Mouse (Mus musculus) hindbrain, embryonic 15.5 days (tissue): Measurements from ENCODE around the gene Foxc1. TPM values are rescaled to one million over a fixed set of nuclear protein-coding genes. Genes with fewer than 3 reads are reported as not detected.

Experiments used
- ATAC-seq: fragments of 200-750 bp; cut with Nextera tagmentation; 2 replicates; pipeline ENCODE4 v1.8.0; 2017; ENCODE audit warnings: low read depth, moderate number of reproducible peaks, moderate TSS enrichment; ENCODE audit not compliant: low FRiP score
- H3K27ac ChIP-seq: fragments of 300-500 bp; sonication (generic); replicated peaks from 2 replicates; pipeline ENCODE4 v1.5.1; 2015; ENCODE audit warnings: mild to moderate bottlenecking, inconsistent platforms
- H3K27me3 ChIP-seq: fragments of 300-500 bp; sonication (generic); 2 replicates; pipeline ENCODE4 v1.6.1; 2015; ENCODE audit warnings: control low read depth, inconsistent platforms
- H3K36me3 ChIP-seq: fragments of 300-500 bp; sonication (generic); 2 replicates; pipeline ENCODE4 v1.6.1; 2015; ENCODE audit warnings: control low read depth, inconsistent platforms
- H3K4me1 ChIP-seq: fragments of 300-500 bp; sonication (generic); replicated peaks from 2 replicates; pipeline ENCODE4 v1.6.1; 2015; ENCODE audit warnings: control low read depth, inconsistent platforms
- H3K4me2 ChIP-seq: fragments of 300-500 bp; sonication (generic); 2 replicates; pipeline ENCODE4 v1.6.1; 2015; ENCODE audit warnings: moderate library complexity, mild to moderate bottlenecking, inconsistent platforms
- H3K4me3 ChIP-seq: fragments of 300-500 bp; sonication (generic); 2 replicates; pipeline ENCODE4 v1.5.1; 2015; ENCODE audit warnings: mild to moderate bottlenecking, inconsistent platforms
- H3K9ac ChIP-seq: fragments of 300-500 bp; sonication (generic); 2 replicates; pipeline ENCODE4 v1.6.1; 2015; ENCODE audit warnings: inconsistent platforms
- H3K9me3 ChIP-seq: fragments of 300-500 bp; sonication (generic); 2 replicates; pipeline ENCODE4 v1.6.1; 2016; ENCODE audit warnings: control low read depth, inconsistent platforms
- WGBS: fragments of 180-500 bp; shearing (Covaris S2); methylation state at CpG from one replicate; pipeline ENCODE4 v1.1.7; 2015; 5-methylcytosine and 5-hydroxymethylcytosine counted together
- polyA plus RNA-seq: library from polyadenylated mRNA; unstranded; fragments of >200 nt; fragmentation: Nextera tagmentation; extraction: Ambion mirVana; gene quantifications from 2 replicates; pipeline ENCODE4 v1.2.1, GENCODE M21; 2015

The Foxc1 gene
- polyA plus RNA-seq = 1.4 and 2.0 TPM in 2 replicates

GRCm38 (mm10) chr13:31806428-31806832 is at the start of gene Foxc1:
Gene Foxc1 (plus strand): TSS chr13:31806633.
- Histone ChIP-seq H3K9me3 (no peaks in the 10 kb centered on the region), H3K36me3 (no peaks in the 10 kb centered on the region), H3K4me2 (peak within 1 kb of the TSS; percentile 69), H3K4me3 (peak within 1 kb of the TSS; percentile 40), H3K4me1 (peaks cover 42% of the 10 kb centered on the region), H3K27me3 (peaks cover 53% of the 10 kb centered on the region), H3K27ac (peak within 1 kb of the TSS; percentile 70), H3K9ac (peak within 1 kb of the TSS; percentile 26)
- WGBS = 0% methylated on average over 40 of the region's 40 CpGs
- peak; percentile 81 for ATAC-seq

- no peaks in the 10 kb centered on the region for H3K36me3 ChIP-seq
- no peak overlapping the region for H3K4me3 ChIP-seq
- WGBS = 49% methylated on average over 4 of the region's 4 CpGs
- H3K4me1 ChIP-seq = no peaks in the 10 kb centered on the region
- no peak overlapping the region for H3K9ac ChIP-seq
- ATAC-seq = peak; percentile 19; the same call in 1 of the 2 replicates
- no peaks in the 10 kb centered on the region for H3K9me3 ChIP-seq
- no peak overlapping the region for H3K27ac ChIP-seq
- H3K4me2 ChIP-seq = no peak overlapping the region
- H3K27me3 ChIP-seq = no peaks in the 10 kb centered on the region
These were observed 46.0 kb upstream of the Foxc1 start for GRCm38 (mm10) chr13:31760411-31760810.

DNA sequence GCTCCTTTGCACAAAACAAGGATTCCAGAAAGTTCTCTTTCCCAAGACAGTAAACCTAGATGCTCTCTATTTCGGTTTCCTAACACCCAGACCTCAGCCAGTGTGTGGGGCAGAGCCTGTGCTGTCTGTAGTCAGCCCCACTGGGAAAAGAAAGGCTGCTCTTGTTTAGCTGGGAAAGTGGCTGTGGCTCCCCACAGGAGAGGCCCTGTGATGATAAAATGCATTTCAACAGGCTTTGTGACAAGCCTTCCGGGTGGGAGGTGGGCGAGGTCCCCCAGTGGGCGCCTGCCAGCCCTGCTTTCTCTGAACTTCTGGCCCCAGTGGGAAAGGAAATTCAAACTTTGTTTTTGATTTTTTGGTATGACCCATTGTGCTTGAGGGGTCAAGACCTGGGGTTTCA is 45.4 kb upstream of the Foxc1 start:
- H3K9ac ChIP-seq = no peak overlapping the region
- H3K36me3 ChIP-seq = no peaks in the 10 kb centered on the region
- no peaks in the 10 kb centered on the region for H3K27me3 ChIP-seq
- H3K4me2 ChIP-seq = no peak overlapping the region
- no peak for ATAC-seq
- H3K4me3 ChIP-seq = no peak overlapping the region
- H3K9me3 ChIP-seq = no peaks in the 10 kb centered on the region
- WGBS = 66% methylated on average over 4 of the region's 4 CpGs
- no peak overlapping the region for H3K27ac ChIP-seq
- no peaks in the 10 kb centered on the region for H3K4me1 ChIP-seq

DNA sequence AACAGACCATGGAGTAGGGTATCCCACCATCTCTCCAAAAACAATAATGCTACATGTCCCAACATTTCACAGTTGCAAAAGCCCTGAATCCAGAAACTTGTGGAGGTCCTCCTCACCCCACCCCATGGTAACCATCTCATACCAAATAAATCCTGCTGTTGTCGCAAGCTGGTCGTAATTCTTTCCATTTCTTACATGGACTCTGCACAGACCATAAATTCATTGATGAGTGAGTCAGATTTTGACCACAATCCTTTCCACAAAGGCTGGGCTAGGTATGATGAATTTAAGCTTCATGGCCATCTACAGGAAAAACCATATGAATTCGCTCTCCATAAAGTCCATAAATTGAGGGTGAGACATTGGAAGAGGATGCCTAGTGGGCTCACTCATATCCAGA is 42.0 kb upstream of the Foxc1 start:
- Histone ChIP-seq H3K4me2 (no peak overlapping the region), H3K9ac (no peak overlapping the region), H3K27ac (no peak overlapping the region), H3K4me1 (no peaks in the 10 kb centered on the region), H3K27me3 (no peaks in the 10 kb centered on the region), H3K36me3 (no peaks in the 10 kb centered on the region), H3K9me3 (no peaks in the 10 kb centered on the region), H3K4me3 (no peak overlapping the region)
- WGBS = 94% methylated on average over 3 of the region's 3 CpGs
- no peak for ATAC-seq

- 84% methylated on average over 2 of the region's 2 CpGs for WGBS
- H3K27ac ChIP-seq = no peak overlapping the region
These were observed 40.9 kb upstream of the Foxc1 start for GRCm38 (mm10) chr13:31765564-31765963.

GRCm38 (mm10) chr13:31772882-31773281 is 33.6 kb upstream of the Foxc1 start:
- 82% methylated on average over 5 of the region's 5 CpGs for WGBS
- no peak for ATAC-seq
- Histone ChIP-seq H3K4me2 (no peak overlapping the region), H3K9ac (no peak overlapping the region), H3K4me3 (no peak overlapping the region), H3K27ac (no peak overlapping the region), H3K9me3 (no peaks in the 10 kb centered on the region), H3K4me1 (no peaks in the 10 kb centered on the region), H3K36me3 (no peaks in the 10 kb centered on the region), H3K27me3 (no peaks in the 10 kb centered on the region)

More at GRCm38 (mm10) chr13:31765564-31765963, 40.9 kb upstream of the Foxc1 start:
- no peaks in the 10 kb centered on the region for H3K36me3 ChIP-seq
- H3K4me2 ChIP-seq = no peak overlapping the region
- no peaks in the 10 kb centered on the region for H3K9me3 ChIP-seq
- no peak for ATAC-seq
- no peak overlapping the region for H3K9ac ChIP-seq
- no peaks in the 10 kb centered on the region for H3K27me3 ChIP-seq
- H3K4me1 ChIP-seq = no peaks in the 10 kb centered on the region
- H3K4me3 ChIP-seq = no peak overlapping the region

DNA sequence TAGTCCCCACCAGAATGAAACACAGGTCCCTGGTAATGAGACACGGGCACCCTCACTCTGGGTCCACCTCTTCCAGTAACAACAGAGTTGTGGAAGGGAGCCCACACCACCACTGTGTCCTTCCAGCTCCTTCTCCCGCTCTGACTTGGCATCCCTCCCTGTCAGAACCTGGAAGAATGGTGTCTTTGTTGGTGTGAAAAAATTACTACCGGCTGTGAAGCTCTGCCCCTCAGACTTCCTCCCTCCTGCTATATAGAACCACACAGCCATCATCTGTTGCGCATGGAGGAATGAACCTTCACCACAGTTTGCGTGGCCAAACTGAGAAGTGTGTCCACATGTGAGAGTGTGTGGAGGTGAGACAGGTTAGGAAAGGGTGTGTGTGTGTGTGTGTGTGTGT is 30.7 kb upstream of the Foxc1 start:
- no peak overlapping the region for H3K9ac ChIP-seq
- H3K27ac ChIP-seq = no peak overlapping the region
- ATAC-seq = no peak
- H3K27me3 ChIP-seq = no peaks in the 10 kb centered on the region
- WGBS = 64% methylated on average over 5 of the region's 5 CpGs
- H3K4me3 ChIP-seq = no peak overlapping the region
- no peak overlapping the region for H3K4me2 ChIP-seq
- H3K36me3 ChIP-seq = no peaks in the 10 kb centered on the region
- no peaks in the 10 kb centered on the region for H3K9me3 ChIP-seq
- H3K4me1 ChIP-seq = no peaks in the 10 kb centered on the region

DNA sequence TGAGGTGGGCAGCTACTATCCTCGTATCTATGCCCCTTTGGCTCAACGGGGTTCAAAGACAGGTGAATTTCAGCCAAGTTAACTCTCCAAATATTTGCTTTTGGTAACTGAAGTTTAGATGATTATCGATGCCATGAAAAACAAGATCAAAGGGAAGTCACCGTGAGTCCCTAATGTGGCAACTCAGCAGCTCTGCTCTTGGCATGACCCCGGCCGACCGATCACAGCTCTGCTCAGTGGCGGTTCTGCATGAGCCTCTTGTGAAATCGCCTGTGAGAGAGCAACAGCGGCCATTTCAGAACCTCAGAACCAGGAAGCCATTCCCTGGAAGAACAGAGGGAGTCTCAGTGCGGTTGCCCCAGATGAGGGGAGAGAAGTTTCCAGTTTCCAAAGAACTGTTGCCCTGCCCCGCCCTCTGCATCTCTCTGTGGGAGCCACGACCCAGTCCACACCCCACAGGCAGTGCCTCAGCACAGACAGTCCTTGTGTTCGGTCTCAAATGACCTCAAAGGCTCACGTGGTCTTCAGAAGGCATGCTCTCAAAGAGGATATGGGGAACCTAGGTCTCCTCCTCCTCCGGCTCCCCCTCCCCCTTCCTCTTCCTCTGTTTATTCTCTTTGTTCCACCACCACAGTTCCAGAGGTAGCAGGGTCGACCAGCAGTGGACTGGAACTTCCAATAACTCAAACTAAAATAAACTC is 27.0 kb upstream of the Foxc1 start:
- no peak overlapping the region for H3K27ac ChIP-seq
- no peak for ATAC-seq
- H3K36me3 ChIP-seq = no peaks in the 10 kb centered on the region
- H3K4me1 ChIP-seq = no peaks in the 10 kb centered on the region
- no peak overlapping the region for H3K9ac ChIP-seq
- H3K9me3 ChIP-seq = no peaks in the 10 kb centered on the region
- H3K4me2 ChIP-seq = no peak overlapping the region
- no peaks in the 10 kb centered on the region for H3K27me3 ChIP-seq
- 75% methylated on average over 17 of the region's 17 CpGs for WGBS
- H3K4me3 ChIP-seq = no peak overlapping the region

DNA sequence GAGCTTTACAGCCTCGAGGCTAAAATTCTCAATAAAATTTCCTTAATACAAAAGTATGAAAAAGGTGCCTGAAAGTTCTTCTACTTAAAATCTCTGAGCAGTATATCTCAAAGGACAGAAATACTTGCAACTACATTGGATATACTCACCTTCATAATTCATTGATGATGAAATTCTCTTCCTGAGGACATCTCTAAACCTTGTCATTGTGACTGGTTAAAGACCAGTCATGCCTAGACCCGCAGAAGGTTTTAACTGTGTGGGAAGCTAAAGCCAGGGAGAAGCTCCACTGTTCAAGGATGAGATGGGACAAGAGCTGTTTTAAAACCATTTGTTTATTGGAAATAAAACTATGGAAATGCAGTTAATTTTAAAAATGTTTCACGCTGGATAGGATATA is 26.1 kb upstream of the Foxc1 start:
- H3K36me3 ChIP-seq = no peaks in the 10 kb centered on the region
- no peaks in the 10 kb centered on the region for H3K27me3 ChIP-seq
- no peak overlapping the region for H3K9ac ChIP-seq
- no peak for ATAC-seq
- H3K9me3 ChIP-seq = no peaks in the 10 kb centered on the region
- 96% methylated on average over 3 of the region's 3 CpGs for WGBS
- H3K4me3 ChIP-seq = no peak overlapping the region
- no peak overlapping the region for H3K4me2 ChIP-seq
- no peaks in the 10 kb centered on the region for H3K4me1 ChIP-seq
- no peak overlapping the region for H3K27ac ChIP-seq

- Histone ChIP-seq H3K4me2 (no peak overlapping the region), H3K4me3 (no peak overlapping the region), H3K27ac (no peak overlapping the region), H3K9ac (no peak overlapping the region), H3K9me3 (no peaks in the 10 kb centered on the region), H3K4me1 (no peaks in the 10 kb centered on the region), H3K27me3 (no peaks in the 10 kb centered on the region), H3K36me3 (no peaks in the 10 kb centered on the region)
- WGBS = 93% methylated on average over 2 of the region's 2 CpGs
- no peak for ATAC-seq
These were observed 24.4 kb upstream of the Foxc1 start for GRCm38 (mm10) chr13:31782063-31782462.

DNA sequence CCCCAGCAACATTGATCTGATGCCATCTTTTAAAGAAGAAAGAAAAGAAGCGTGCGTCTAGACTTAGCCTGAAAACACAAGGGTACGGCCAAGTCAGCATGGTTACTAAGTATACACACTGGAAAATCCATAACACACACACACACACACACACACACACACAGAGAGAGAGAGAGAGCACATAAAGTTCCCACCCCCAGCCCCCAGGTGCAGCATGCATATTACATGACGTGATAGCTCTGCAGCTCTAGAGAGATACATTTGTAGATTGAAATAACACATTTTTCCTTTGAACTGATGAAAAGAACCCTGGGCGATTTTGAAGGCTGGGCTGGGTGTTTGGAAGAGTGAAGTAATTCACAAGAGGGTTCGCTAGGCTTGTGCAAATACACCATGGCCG is 21.7 kb upstream of the Foxc1 start:
- no peak overlapping the region for H3K4me3 ChIP-seq
- no peak overlapping the region for H3K4me2 ChIP-seq
- no peak for ATAC-seq
- WGBS = 82% methylated on average over 7 of the region's 7 CpGs
- no peak overlapping the region for H3K27ac ChIP-seq
- H3K4me1 ChIP-seq = no peaks in the 10 kb centered on the region
- H3K36me3 ChIP-seq = no peaks in the 10 kb centered on the region
- H3K9me3 ChIP-seq = no peaks in the 10 kb centered on the region
- no peaks in the 10 kb centered on the region for H3K27me3 ChIP-seq
- H3K9ac ChIP-seq = no peak overlapping the region

DNA sequence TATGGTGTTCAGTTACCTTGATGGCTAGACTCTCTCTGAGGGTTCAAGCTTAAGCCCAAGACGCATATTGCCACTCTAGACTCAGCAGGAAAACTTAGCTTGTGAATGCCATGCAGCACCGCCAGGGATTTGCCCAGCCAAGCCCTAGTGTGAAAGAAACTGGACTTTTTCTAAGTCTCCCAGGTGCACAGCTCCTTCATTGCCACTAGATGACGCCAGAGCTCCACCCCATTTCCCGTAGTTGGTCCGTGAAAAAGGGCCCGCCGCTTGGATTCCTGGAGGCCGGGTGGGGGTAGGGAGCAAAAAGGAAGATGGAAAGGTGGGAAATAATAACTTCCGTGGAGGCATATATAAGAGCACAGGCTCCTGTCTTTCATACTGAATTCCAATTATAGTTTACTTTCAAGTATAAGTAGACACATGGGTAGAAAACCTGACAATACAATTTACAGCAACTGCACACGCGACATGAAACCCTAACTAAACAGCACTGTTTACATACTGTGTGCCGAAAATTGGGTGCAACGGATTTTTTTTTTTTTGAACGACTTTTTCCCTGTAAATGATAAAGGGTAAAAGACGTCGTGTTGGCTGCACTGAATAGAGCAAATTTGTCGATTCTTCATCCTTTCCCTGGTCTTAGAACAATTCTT is 13.8 kb upstream of the Foxc1 start:
- Histone ChIP-seq H3K9ac (no peak overlapping the region), H3K4me3 (peak overlapping the region; percentile 19; the same call in 1 of the 2 replicates), H3K9me3 (no peaks in the 10 kb centered on the region), H3K4me2 (peak overlapping the region; percentile 45), H3K27ac (no peak overlapping the region), H3K36me3 (no peaks in the 10 kb centered on the region), H3K4me1 (no peaks in the 10 kb centered on the region), H3K27me3 (peaks cover 11% of the 10 kb centered on the region)
- peak; percentile 82 for ATAC-seq
- WGBS = 20% methylated on average over 17 of the region's 17 CpGs
